Mouse (Mus musculus) cortical plate, adult 2 months (tissue): Measurements from ENCODE around the gene Col6a5. TPM values are rescaled to one million over a fixed set of nuclear protein-coding genes. Genes with fewer than 3 reads are reported as not detected.
"Not testable (repeated sequence)": the region's sequence is repeated elsewhere in the genome, so short reads cannot be mapped to it uniquely, and the experiment has no call there.

ENCODE experiments used
- H3K27ac ChIP-seq: fragments of 200-500 bp; 2 replicates; pipeline ENCODE4 v1.5.1; 2012; ENCODE audit warnings: low read length, control low read depth, inconsistent platforms; ENCODE audit not compliant: insufficient read depth
- H3K4me1 ChIP-seq: fragments of 200-500 bp; 2 replicates; pipeline ENCODE4 v1.6.1; 2011; ENCODE audit warnings: low read length; ENCODE audit not compliant: control insufficient read depth, insufficient read depth
- H3K4me3 ChIP-seq: fragments of 200-500 bp; 2 replicates; pipeline ENCODE4 v1.5.1; 2011; ENCODE audit warnings: mild to moderate bottlenecking, low read length, control low read depth; ENCODE audit not compliant: insufficient read depth
- CTCF ChIP-seq: fragments of 200-500 bp; IDR thresholded peaks from 2 replicates; pipeline ENCODE4 v1.5.1; 2011; ENCODE audit warnings: mild to moderate bottlenecking, control low read depth, low read length; ENCODE audit not compliant: insufficient read depth; ENCODE audit errors: extremely low read depth
- POLR2A ChIP-seq: fragments of 200-500 bp; IDR thresholded peaks from 2 replicates; pipeline ENCODE4 v1.6.1; 2011; ENCODE audit warnings: mild to moderate bottlenecking, low read length, control low read depth; ENCODE audit not compliant: insufficient read depth; ENCODE audit errors: extremely low read depth
- polyA plus RNA-seq: library from polyadenylated mRNA; depleted of rRNA; stranded (reverse); fragments of >200 nt; gene quantifications from 2 replicates; pipeline ENCODE4 v1.2.3, GENCODE M21; 2012

Gene Col6a5
- polyA plus RNA-seq, 1 experiment = 0.86 TPM

DNA sequence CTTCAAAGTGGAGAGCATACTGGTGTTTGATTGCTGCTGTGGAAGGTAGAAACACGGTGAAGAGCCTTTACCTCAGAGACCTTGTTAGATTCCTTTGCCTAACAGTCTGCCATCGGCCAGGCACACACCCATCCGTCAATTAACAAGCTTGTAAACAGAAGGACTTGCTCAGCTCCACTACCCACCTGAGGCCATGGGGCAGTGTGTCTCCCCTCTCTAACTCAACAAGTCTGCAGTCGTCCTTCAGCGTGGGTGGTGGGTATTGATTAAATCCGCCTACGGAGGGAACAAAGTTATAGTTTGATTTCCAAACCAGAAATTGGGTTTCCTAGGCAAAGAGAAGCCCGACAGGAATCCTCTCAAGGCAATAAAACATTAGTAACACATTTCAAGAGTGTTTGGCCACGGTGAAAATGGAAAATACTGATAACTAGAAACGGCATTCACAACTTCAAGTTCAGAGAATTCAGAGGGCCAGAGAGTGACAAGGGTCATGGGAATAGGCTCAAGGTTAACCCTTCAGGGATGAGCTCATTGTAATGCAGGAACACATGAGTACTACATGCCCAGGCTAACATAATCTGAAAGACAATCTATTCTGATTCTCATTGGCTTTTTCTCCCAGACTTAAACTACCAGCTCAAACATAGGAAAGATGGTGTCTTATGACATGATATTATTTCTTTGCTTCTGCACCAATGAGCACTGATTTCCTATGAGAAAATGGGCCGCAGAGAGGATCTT, 81.9 kb downstream of the Col6a5 start:
- TF ChIP-seq CTCF (no peak), POLR2A (no peak)
- no peak overlapping the region for H3K4me3 ChIP-seq
- no peaks in the 10 kb centered on the region for H3K4me1 ChIP-seq
- no peak overlapping the region for H3K27ac ChIP-seq

DNA sequence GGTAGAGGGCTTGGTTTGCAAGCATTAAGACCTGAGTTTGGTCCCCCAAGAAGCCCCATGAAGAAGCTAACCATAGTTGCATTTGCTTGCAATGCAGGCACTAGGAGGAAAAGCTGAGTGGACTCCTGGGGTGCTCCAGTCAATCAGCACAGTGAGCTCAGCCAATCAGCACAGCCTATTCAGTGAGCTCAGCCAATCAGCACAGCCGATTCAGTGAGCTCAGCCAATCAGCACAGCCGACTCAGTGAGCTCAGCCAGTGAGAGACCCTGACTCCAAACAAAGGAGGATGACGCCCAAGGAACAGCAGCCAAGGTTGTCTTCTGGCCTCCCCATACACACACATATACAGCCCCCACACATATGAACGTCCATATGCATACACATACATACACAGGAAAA, 84.3 kb downstream of the Col6a5 start:
- Histone ChIP-seq H3K4me3 (no peak overlapping the region), H3K4me1 (no peaks in the 10 kb centered on the region), H3K27ac (no peak overlapping the region)
- TF ChIP-seq CTCF = no peak
- no peak for TF ChIP-seq POLR2A

DNA sequence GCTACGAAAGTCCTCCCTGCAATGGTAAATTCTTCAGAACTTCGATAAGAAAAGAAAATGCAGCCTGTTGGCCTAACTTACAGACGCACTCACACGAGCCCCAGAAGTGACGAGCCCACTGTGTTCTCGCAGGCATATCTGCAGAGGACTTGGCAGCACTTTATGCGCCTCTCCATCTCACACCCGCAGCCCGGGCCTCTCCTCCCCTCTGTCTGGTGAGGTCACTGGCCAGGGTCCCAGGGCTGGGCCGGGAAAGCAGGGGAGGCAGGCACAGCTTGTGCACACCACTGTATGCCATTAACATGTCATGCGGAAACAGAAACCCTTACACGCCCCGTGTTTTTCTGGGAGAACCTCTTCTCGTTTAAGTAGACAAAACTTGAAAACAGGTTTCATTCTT, 88.8 kb downstream of the Col6a5 start:
- Histone ChIP-seq H3K4me3 (no peak overlapping the region), H3K27ac (no peak overlapping the region), H3K4me1 (peaks cover 7% of the 10 kb centered on the region)
- TF ChIP-seq POLR2A = no peak
- TF ChIP-seq CTCF = no peak

DNA sequence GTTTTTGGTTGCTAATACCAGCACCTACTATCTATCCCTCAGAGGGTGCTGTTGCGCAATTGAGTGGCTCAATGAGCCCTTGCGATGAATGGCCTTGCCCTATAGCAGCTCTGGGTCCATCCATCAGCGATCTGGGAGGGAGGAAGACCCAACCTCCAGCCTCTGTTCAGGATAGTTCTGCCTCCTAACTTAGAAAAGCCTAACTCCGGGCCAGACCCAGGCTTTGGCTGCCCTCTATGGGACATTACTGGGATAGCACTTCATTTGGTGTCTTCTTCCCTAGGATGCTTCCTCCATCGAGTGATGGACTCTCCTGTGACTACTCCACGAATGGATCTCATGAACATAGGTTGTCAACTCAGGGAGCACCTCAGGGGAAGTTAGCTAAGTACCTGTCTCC, 102.7 kb downstream of the Col6a5 start:
- no peak overlapping the region for H3K27ac ChIP-seq
- H3K4me1 ChIP-seq = no peaks in the 10 kb centered on the region
- TF ChIP-seq CTCF (peak; percentile 93), POLR2A (no peak)

DNA sequence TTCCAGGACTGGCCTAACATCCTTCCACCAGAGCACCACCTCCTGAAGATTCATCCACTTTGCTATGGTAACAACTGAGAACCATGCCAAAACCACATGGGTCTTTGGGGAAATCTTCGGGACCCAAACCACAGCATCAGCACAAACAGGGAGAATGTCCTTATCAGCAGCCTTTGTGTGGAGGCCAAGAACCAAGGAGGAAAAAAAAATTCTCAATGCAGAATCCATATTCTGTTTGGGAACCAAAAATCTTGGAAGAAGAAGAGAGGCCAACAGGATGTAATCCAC, 107.7 kb downstream of the Col6a5 start:
- no peaks in the 10 kb centered on the region for H3K4me1 ChIP-seq
- no peak overlapping the region for H3K4me3 ChIP-seq
- TF ChIP-seq CTCF (no peak), POLR2A (no peak)
- H3K27ac ChIP-seq = no peak overlapping the region

More for the DNA sequence above, 102.7 kb downstream of the Col6a5 start:
- no peak overlapping the region for H3K4me3 ChIP-seq

DNA sequence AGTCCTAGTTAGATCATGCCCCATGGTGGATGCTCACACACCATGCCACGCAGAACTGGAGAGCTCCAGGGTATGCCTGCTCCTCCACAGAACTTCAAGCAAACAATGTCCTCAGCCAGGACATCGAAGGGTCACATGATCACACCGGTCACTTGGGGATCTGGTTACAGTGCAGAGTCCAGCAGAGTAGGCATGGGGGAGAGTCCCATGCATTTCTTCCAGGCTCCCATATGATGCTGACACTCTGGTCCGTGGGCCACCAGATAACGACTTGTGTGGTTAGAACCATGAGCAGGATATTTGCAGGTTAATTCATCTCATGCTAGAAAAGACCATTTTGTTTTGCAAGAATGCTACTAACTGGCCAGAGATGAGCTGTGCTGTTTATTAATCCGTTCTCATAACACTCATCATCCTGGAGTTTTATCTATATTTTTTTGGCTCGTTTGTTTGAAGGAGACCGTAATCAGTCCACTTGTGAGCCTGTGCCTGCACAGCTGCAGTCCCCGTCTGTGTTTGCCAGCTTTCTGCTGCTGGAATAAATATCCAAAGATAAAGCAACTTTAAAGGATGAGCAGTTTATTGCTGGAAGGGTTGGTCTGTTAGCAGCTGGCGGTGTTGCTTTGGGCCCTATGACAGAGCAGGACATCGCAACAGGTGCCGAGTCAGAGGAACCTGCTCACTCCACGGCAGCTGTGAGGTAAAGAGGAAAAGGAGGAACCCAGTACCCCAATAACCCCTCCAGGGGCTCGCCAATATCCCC, 108.2 kb downstream of the Col6a5 start:
- no peak for TF ChIP-seq CTCF
- TF ChIP-seq POLR2A = no peak
- H3K4me1 ChIP-seq = no peaks in the 10 kb centered on the region
- H3K4me3 ChIP-seq = no peak overlapping the region
- H3K27ac ChIP-seq = no peak overlapping the region

DNA sequence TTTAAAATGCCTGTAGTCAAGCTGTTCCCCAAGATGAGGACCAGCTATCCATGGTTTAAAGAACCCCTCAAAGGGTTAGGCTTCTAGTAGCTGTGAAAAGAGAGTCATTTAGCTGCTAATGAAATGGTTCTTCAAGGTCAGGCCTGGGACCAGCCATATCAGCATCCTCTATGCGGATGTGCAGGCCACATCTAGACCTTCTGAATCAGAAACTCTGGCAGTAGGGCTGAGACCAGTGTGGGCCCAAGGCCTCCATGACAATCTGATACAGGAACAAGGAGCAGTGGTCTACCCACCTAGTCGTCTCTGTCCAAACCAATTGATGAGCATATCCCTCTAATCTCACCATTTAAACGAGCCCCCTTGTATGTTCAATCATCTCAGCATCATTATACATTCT, 109.4 kb downstream of the Col6a5 start:
- TF ChIP-seq POLR2A (no peak), CTCF (no peak)
- no peak overlapping the region for H3K4me3 ChIP-seq
- no peak overlapping the region for H3K27ac ChIP-seq
- H3K4me1 ChIP-seq = no peaks in the 10 kb centered on the region

DNA sequence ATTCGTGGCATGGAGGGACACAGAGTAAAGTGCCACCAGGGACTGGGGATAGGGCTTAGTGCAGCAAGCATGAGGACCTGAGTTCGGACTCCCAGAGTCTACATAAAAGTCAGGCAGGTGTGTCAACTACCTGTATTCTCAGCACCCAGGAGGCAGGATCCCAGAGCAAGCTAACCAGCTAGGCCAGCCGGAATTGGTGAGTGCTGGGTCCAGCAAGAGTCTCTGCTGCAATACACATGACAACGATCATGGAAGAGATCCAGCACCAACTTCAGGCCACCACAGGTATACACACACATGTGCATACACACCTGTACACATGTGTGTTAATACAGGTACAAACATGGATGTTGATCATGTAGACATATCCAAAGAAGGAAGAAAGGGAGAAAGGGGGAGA, 112.0 kb downstream of the Col6a5 start:
- no peak overlapping the region for H3K27ac ChIP-seq

DNA sequence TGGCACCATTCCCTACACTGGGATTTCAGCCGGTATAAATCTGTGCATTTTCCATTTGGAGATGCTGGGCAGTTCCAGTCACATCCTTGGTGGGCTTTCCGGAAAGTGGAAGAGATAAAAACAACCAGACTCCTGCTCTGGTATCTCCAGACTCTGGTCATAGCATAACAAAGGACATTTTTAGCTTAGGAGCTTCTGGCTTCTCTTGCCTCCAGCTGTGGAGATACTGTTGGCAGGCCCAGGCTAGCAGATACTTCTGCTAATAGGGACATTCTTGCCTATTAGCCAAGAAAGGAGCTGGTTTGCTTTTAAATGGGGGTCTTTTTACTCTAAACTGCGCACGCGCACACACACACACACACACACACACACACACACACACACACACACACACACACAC, 113.2 kb downstream of the Col6a5 start:
- H3K27ac ChIP-seq = no peak overlapping the region
- H3K4me3 ChIP-seq = no peak overlapping the region
- H3K4me1 ChIP-seq = no peaks in the 10 kb centered on the region
- no peak for TF ChIP-seq POLR2A
- TF ChIP-seq CTCF = no peak

More for the DNA sequence above, 112.0 kb downstream of the Col6a5 start:
- no peak overlapping the region for H3K4me3 ChIP-seq
- TF ChIP-seq CTCF = no peak
- no peaks in the 10 kb centered on the region for H3K4me1 ChIP-seq

DNA sequence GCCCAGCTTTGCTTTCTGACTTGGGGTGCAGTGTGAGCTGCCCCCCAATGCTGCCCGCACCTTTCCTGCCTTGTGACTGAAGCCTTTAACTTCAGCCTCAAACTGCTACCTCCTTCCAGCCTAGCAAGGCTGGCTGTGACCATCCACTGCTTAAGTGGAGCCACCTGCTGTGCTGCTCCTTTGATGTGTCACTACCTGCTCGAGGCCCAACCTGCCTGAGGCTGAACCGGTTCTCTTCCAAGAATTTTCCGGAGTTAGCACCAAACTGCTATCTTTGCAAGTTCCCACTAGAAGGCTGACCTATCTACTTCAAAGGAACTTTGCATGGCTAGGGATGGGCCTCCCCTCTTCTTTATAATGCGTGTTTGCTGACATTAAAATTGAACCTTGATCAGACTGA, 119.1 kb downstream of the Col6a5 start:
- H3K4me3 ChIP-seq, H3K27ac ChIP-seq, H3K4me1 ChIP-seq: not testable (repeated sequence)

DNA sequence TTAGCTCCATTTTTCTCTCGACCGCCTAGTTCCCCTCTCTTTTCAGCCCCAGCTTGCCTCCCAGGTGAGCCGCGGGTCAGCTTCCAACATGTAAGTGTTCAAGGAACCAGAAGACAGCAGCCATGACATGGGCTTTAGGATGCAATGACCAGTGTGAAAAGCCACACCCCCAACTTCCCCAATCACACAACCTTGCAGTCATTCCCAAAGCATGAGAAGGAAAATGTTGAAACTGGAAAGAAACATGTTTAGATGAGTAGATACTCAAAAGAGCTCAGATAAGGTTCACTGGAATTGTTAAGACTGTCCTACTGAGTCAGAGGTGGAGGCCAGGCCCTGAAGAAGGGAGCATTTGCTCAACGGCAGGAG, 121.3 kb downstream of the Col6a5 start:
- no peak overlapping the region for H3K27ac ChIP-seq
- no peaks in the 10 kb centered on the region for H3K4me1 ChIP-seq
- H3K4me3 ChIP-seq = no peak overlapping the region
- TF ChIP-seq POLR2A (no peak), CTCF (no peak)
